ENCODE assay signal across 11 mouse cellular contexts in the genomic region with DNA sequence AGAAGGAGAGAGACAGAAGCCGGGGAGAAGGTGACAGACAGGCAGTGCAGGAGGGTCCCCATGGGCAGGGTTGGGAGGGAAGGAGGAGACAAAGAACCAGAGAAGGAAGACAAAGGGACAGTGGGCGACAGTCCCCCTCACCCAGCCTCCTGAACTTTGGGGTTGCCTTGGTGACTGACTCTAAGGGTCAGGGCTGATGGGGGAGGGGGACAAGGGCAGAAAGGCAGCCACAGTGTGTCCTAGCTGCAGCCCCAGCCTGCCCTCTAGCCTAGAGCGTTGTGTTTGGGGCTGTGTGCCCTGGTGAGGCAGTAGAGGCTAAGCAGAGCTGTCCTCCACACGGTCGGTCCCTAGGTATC. TPM values are rescaled to one million over a fixed set of nuclear protein-coding genes. Genes with fewer than 3 reads are reported as not detected.
DNase-seq lines count a peak whose midpoint lies in the region; ATAC-seq lines count a peak whose summit lies in the region.
"Had no signal": no experiment of that assay in that cellular context is flagged by ENCODE, and none has a peak within 500 bp of the region (broad histone marks: within the 10 kb centered on the region; RNA-seq: fewer than 3 reads in every experiment).

No protein-coding gene starts in this region.

- no peak for ATAC-seq in heart, embryonic 16.5 days (replicated peaks; ENCODE audit: extremely low read depth, insufficient read depth, low FRiP score)
- ATAC-seq in neural tube, embryonic 14.5 days (ENCODE audit: low read depth), result peak; percentile 19

- no peak overlapping the region for H3K27ac ChIP-seq in heart, embryonic 16.5 days (ENCODE audit: low read length)
- peak overlapping the region; percentile 96 for H3K27ac ChIP-seq in forebrain, embryonic 10.5 days
- peak overlapping the region; percentile 82 for H3K27ac ChIP-seq in neural tube, embryonic 14.5 days (ENCODE audit: low read depth, low read length)
- H3K27ac ChIP-seq: gastrocnemius, adult 2 months had no signal

- peaks cover 4% of the 10 kb centered on the region; the same call in 1 of the 2 replicates for H3K4me1 ChIP-seq in heart, embryonic 16.5 days (ENCODE audit: control insufficient read depth, insufficient read depth, low read length)
- H3K4me1 ChIP-seq in forebrain, embryonic 10.5 days, result peaks cover 74% of the 10 kb centered on the region
- H3K4me1 ChIP-seq in neural tube, embryonic 14.5 days (ENCODE audit: control insufficient read depth, insufficient read depth, low read length), result peaks cover 58% of the 10 kb centered on the region

- WGBS in heart, embryonic 16.5 days, result 48% methylated on average over 5 of the region's 5 CpGs
- WGBS in forebrain, embryonic 10.5 days, result 8% methylated on average over 5 of the region's 5 CpGs
- WGBS in neural tube, embryonic 14.5 days, result 4% methylated on average over 5 of the region's 5 CpGs

- H3K9me3 ChIP-seq in heart, embryonic 16.5 days (replicated peaks; ENCODE audit: control insufficient read depth, low read length), result peaks cover 6% of the 10 kb centered on the region; the same call in 1 of the 2 replicates
- H3K9me3 ChIP-seq in forebrain, embryonic 10.5 days, result peaks cover 28% of the 10 kb centered on the region
- no peaks in the 10 kb centered on the region for H3K9me3 ChIP-seq in neural tube, embryonic 14.5 days (ENCODE audit: control insufficient read depth, low read length)

- no peak overlapping the region for H3K4me3 ChIP-seq in heart, embryonic 16.5 days (ENCODE audit: low read length)
- peak overlapping the region; percentile 53 for H3K4me3 ChIP-seq in forebrain, embryonic 10.5 days
- H3K4me3 ChIP-seq in neural tube, embryonic 14.5 days (ENCODE audit: low read depth, low read length), result peak overlapping the region; percentile 35
- H3K4me3 ChIP-seq: gastrocnemius, adult 2 months had no signal

- no peaks in the 10 kb centered on the region; the same call in 1 of the 2 replicates for H3K36me3 ChIP-seq in heart, embryonic 16.5 days (ENCODE audit: control insufficient read depth, insufficient read depth)
- peaks cover 98% of the 10 kb centered on the region for H3K36me3 ChIP-seq in forebrain, embryonic 10.5 days (replicated peaks)
- H3K36me3 ChIP-seq in neural tube, embryonic 14.5 days (ENCODE audit: control insufficient read depth, insufficient read depth, low read length), result peaks cover 26% of the 10 kb centered on the region

- DNase-seq in heart, adult 8-10 months (ENCODE audit: low spot score), result no peak
- DNase-seq in forebrain, embryonic 10.5 days (ENCODE audit: extremely low spot score, low spot score), result peak; percentile 54
- DNase-seq in kidney, postnatal 25 days, result peak; percentile 40 to 63
- no peak for DNase-seq in gastrocnemius, postnatal 14 days
- no peak for DNase-seq in thymus, postnatal 14 days
- no peak for DNase-seq in urinary bladder, postnatal 4 days (ENCODE audit: low spot score in 2 of 2)
- DNase-seq: lung, adult 2 months had no signal

- intact Hi-C loops in gastrocnemius, postnatal 14 days (cut with DNase I; ENCODE audit: low total_unique reads), result no loop called here

- peak overlapping the region; percentile 13; the same call in 1 of the 2 replicates for H3K9ac ChIP-seq in heart, embryonic 16.5 days (ENCODE audit: low read length)
- H3K9ac ChIP-seq in neural tube, embryonic 14.5 days (replicated peaks; ENCODE audit: low read depth, low read length), result peak overlapping the region; percentile 68

- no peak overlapping the region for H3K4me2 ChIP-seq in heart, embryonic 16.5 days (ENCODE audit: low read depth, low read length)
- peak overlapping the region; percentile 80 for H3K4me2 ChIP-seq in neural tube, embryonic 14.5 days (ENCODE audit: low read depth, low read length)

- H3K27me3 ChIP-seq in heart, embryonic 16.5 days (ENCODE audit: control insufficient read depth, insufficient read depth, low read length), result no peaks in the 10 kb centered on the region
- peaks cover 8% of the 10 kb centered on the region; the same call in 1 of the 2 replicates for H3K27me3 ChIP-seq in forebrain, embryonic 10.5 days (ENCODE audit: poor library complexity, severe bottlenecking)
- no peaks in the 10 kb centered on the region for H3K27me3 ChIP-seq in neural tube, embryonic 14.5 days (ENCODE audit: control insufficient read depth, insufficient read depth, low read length)

RNA-seq across cellular contexts. Expression of a gene that starts 5.0 kb away (rescaled TPM):
- 2.7 and 3.9 TPM in 2 replicates for polyA plus RNA-seq in heart, embryonic 16.5 days (2015; fragmentation: Nextera tagmentation; extraction: Ambion mirVana)
- total RNA-seq in heart, adult 8-10 months (2022), result 10 to 100 TPM in 2 of 4 experiments, 1 to 10 TPM in 2; 7.4 to 10.9 (median 9.0) TPM
- polyA plus RNA-seq in forebrain, embryonic 10.5 days (2016; fragmentation: Nextera tagmentation; extraction: Ambion mirVana), result 32.1 and 35.1 TPM in 2 replicates
- 50.4 and 56.7 TPM in 2 replicates for polyA plus RNA-seq in neural tube, embryonic 14.5 days (2014; fragmentation: Nextera tagmentation; extraction: Ambion mirVana)
- total RNA-seq in gastrocnemius, postnatal 14 days (2021), result 1 to 10 TPM; 3.1 TPM
- polyA plus RNA-seq: C2C12 had no signal

RNA-seq across cellular contexts. Expression of a gene that starts 26.7 kb away (rescaled TPM):
- polyA plus RNA-seq in heart, embryonic 16.5 days (2015; fragmentation: Nextera tagmentation; extraction: Ambion mirVana), result 21.9 and 23.0 TPM in 2 replicates
- under 1 TPM in 3 of 4 experiments, not detected in 1; 0.20 to 0.31 (median 0.22) TPM for total RNA-seq in heart, adult 8-10 months (2022)
- 115 and 117 TPM in 2 replicates for polyA plus RNA-seq in forebrain, embryonic 10.5 days (2016; fragmentation: Nextera tagmentation; extraction: Ambion mirVana)
- 3.2 and 3.5 TPM in 2 replicates for polyA plus RNA-seq in neural tube, embryonic 14.5 days (2014; fragmentation: Nextera tagmentation; extraction: Ambion mirVana)
- total RNA-seq in gastrocnemius, postnatal 14 days (2021), result 1 to 10 TPM in 1 of 2 experiments, under 1 TPM in 1; 0.53 to 1.1 TPM
- total RNA-seq: gastrocnemius, adult 2 months had no signal

RNA-seq across cellular contexts. Expression of a gene that starts 34.7 kb away (rescaled TPM):
- 82.7 and 87.2 TPM in 2 replicates for polyA plus RNA-seq in heart, embryonic 16.5 days (2015; fragmentation: Nextera tagmentation; extraction: Ambion mirVana)
- 10 to 100 TPM; 76.6 to 83.9 (median 80.0) TPM for total RNA-seq in heart, adult 8-10 months (2022)
- polyA plus RNA-seq in forebrain, embryonic 10.5 days (2016; fragmentation: Nextera tagmentation; extraction: Ambion mirVana), result 160 and 167 TPM in 2 replicates
- 223 and 244 TPM in 2 replicates for polyA plus RNA-seq in neural tube, embryonic 14.5 days (2014; fragmentation: Nextera tagmentation; extraction: Ambion mirVana)
- total RNA-seq in gastrocnemius, postnatal 14 days (2021), result 100 to 1,000 TPM; 115 to 120 TPM

RNA-seq across cellular contexts. Expression of a gene that starts 45.6 kb away (rescaled TPM):
- polyA plus RNA-seq in heart, embryonic 16.5 days (2015; fragmentation: Nextera tagmentation; extraction: Ambion mirVana), result 47.6 and 84.1 TPM in 2 replicates
- 10 to 100 TPM; 42.7 to 64.1 (median 55.8) TPM for total RNA-seq in heart, adult 8-10 months (2022)
- polyA plus RNA-seq in forebrain, embryonic 10.5 days (2016; fragmentation: Nextera tagmentation; extraction: Ambion mirVana), result not detected in 2 replicates
- 0.48 TPM in 1 of 2 replicates, not detected in the other for polyA plus RNA-seq in neural tube, embryonic 14.5 days (2014; fragmentation: Nextera tagmentation; extraction: Ambion mirVana)
- total RNA-seq in gastrocnemius, postnatal 14 days (2021), result under 1 TPM; 0.27 to 0.35 TPM
- total RNA-seq: gastrocnemius, adult 2 months had no signal
- polyA plus RNA-seq: C2C12 had no signal

Comparison
In these comparisons a context has a peak if more than half of its experiments do, and no peak if none do; other contexts are left out.
1. DNase-seq: peak in forebrain, embryonic 10.5 days (single experiment) and kidney, postnatal 25 days (2 of 2); none in heart, adult 8-10 months (single experiment), gastrocnemius, postnatal 14 days (single experiment), thymus, postnatal 14 days (single experiment) and urinary bladder, postnatal 4 days (0 of 2).